Mouse (Mus musculus) ES-Bruce4 (cell line): ENCODE data around the gene Pnmt.

Experiments
- CTCF ChIP-seq: IDR thresholded peaks from one replicate; pipeline ENCODE4 v1.8.1; 2011; ENCODE audit warnings: low read depth, low read length
- EP300 ChIP-seq: IDR thresholded peaks from 2 replicates; pipeline ENCODE4 v1.6.1; 2011; ENCODE audit warnings: low read depth, low read length; ENCODE audit not compliant: insufficient read depth
- POLR2A ChIP-seq: IDR thresholded peaks from one replicate; pipeline ENCODE4 v1.8.1; 2011; ENCODE audit warnings: low read length; ENCODE audit not compliant: insufficient read depth

DNA sequence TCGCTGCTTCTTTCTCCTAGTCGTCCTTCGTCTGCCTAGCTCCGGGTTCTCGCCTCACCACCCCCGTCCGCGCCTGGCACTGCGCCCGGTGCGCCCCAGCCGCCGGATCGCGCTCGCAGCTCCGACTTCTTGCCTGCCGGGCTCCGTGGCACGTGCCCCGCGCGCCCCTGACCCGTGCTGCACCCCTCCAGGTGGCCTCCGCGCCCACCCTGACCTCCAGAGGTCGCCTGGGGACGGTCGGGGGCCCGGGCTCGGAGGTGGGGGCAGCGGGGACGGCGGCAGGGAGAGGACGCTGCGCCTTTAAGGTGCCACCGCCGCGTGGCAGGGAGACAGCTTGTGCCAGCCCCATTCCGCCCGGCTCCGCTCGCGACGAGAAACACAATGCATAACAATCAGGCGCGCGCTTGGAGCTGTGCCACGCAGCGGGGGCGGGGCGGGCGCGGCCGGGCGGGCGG, 47.7 kb upstream of the Pnmt start:
- TF ChIP-seq POLR2A: no peak
- TF ChIP-seq CTCF: no peak
- no peak for TF ChIP-seq EP300
